Mouse (Mus musculus): ENCODE results near the gene Pten.

GRCm38 (mm10) chr19:32808690-32809089 is 51.4 kb downstream of the Pten start:
- no peak for TF ChIP-seq CTCF (IDR thresholded peaks at IDR 0.05; ENCODE audit: extremely low read depth, insufficient read length, insufficient replicate concordance, low read depth, low read length)
- no peak for TF ChIP-seq POLR2A (IDR thresholded peaks at IDR 0.05; ENCODE audit: low read depth, low read length)

Measured in small intestine, adult 2 months (tissue).